In genomic region chr14:121165408-121166037, GRCm38 (mm10) we compare ENCODE assay signal across 9 mouse cellular contexts.
DNase-seq lines count a peak whose midpoint lies in the region; ATAC-seq and TF ChIP-seq lines count a peak whose summit lies in the region.
"Had no signal": no experiment of that assay in that cellular context is flagged by ENCODE, and none has a peak within 500 bp of the region (broad histone marks: within the 10 kb centered on the region; RNA-seq: fewer than 3 reads in every experiment).

No protein-coding gene starts in this region.

- no peak overlapping the region for H3K4me3 ChIP-seq in forebrain, embryonic 13.5 days
- no peak overlapping the region for H3K4me3 ChIP-seq in forebrain, embryonic 11.5 days (ENCODE audit: low read depth, low read length)
- H3K4me3 ChIP-seq in forebrain, postnatal 0 days (ENCODE audit: low read depth, low read length): no peak overlapping the region
- H3K4me3 ChIP-seq: liver, embryonic 15.5 days had no signal

- DNase-seq in forebrain, embryonic 11.5 days (ENCODE audit: low spot score): no peak
- DNase-seq in layer of hippocampus, adult 11-12 months (ENCODE audit: low spot score): peak; percentile 32
- no peak for DNase-seq in layer of hippocampus, postnatal 10 days (ENCODE audit: low spot score in 2 of 2)
- peak; percentile 20 for DNase-seq in T-cell, adult 2 months (ENCODE audit: low spot score)
- no peak for DNase-seq in forebrain, postnatal 0 days
- DNase-seq in MN1 (ENCODE audit: low spot score): no peak

- H3K27me3 ChIP-seq in forebrain, embryonic 13.5 days: no peaks in the 10 kb centered on the region
- no peaks in the 10 kb centered on the region for H3K27me3 ChIP-seq in forebrain, embryonic 11.5 days (ENCODE audit: control insufficient read depth, insufficient read depth, low read length)
- no peaks in the 10 kb centered on the region for H3K27me3 ChIP-seq in forebrain, postnatal 0 days (ENCODE audit: insufficient read depth, low read length)
- H3K27me3 ChIP-seq: liver, embryonic 15.5 days had no signal

- no peak for TF ChIP-seq CTCF in forebrain, postnatal 0 days (IDR thresholded peaks at IDR 0.05; ENCODE audit: low read depth)

- peaks cover 10% of the 10 kb centered on the region for H3K4me1 ChIP-seq in forebrain, embryonic 13.5 days
- H3K4me1 ChIP-seq in forebrain, embryonic 11.5 days (replicated peaks; ENCODE audit: control insufficient read depth, insufficient read depth, low read length): no peaks in the 10 kb centered on the region
- peaks cover 4% of the 10 kb centered on the region; the same call in 1 of the 2 replicates for H3K4me1 ChIP-seq in forebrain, postnatal 0 days (ENCODE audit: insufficient read depth)
- H3K4me1 ChIP-seq: liver, embryonic 15.5 days had no signal

- 0 out of 2 replicates have a peak overlapping the region, but pooled peaks have one; percentile 20 for H3K27ac ChIP-seq in forebrain, embryonic 13.5 days
- no peak overlapping the region for H3K27ac ChIP-seq in forebrain, embryonic 11.5 days (ENCODE audit: low read depth, low read length)
- H3K27ac ChIP-seq in forebrain, postnatal 0 days (ENCODE audit: low read depth, low read length): no peak overlapping the region
- H3K27ac ChIP-seq: liver, embryonic 15.5 days had no signal

- peak; percentile 42; the same call in 1 of the 2 replicates for ATAC-seq in forebrain, embryonic 13.5 days
- ATAC-seq in forebrain, embryonic 11.5 days (replicated peaks; ENCODE audit: low FRiP score): no peak
- ATAC-seq in forebrain, postnatal 0 days: peak; percentile 68
- no peak for ATAC-seq in erythroblast, adult 5-6 weeks (replicated peaks; ENCODE audit: low FRiP score, poor library complexity, severe bottlenecking)

- 57% methylated on average over 6 of the region's 6 CpGs for WGBS in forebrain, embryonic 13.5 days
- WGBS in forebrain, embryonic 11.5 days: 73% methylated on average over 6 of the region's 6 CpGs
- WGBS in forebrain, postnatal 0 days: 38% methylated on average over 6 of the region's 6 CpGs

- no peak overlapping the region for H3K4me2 ChIP-seq in forebrain, embryonic 13.5 days
- no peak overlapping the region for H3K4me2 ChIP-seq in forebrain, embryonic 11.5 days (ENCODE audit: low read depth, low read length, severe bottlenecking)
- H3K4me2 ChIP-seq in forebrain, postnatal 0 days (ENCODE audit: low read depth): no peak overlapping the region
- H3K4me2 ChIP-seq: liver, embryonic 15.5 days had no signal

- no peaks in the 10 kb centered on the region for H3K36me3 ChIP-seq in forebrain, embryonic 13.5 days (ENCODE audit: poor library complexity, severe bottlenecking)
- no peaks in the 10 kb centered on the region for H3K36me3 ChIP-seq in forebrain, embryonic 11.5 days (ENCODE audit: control insufficient read depth, insufficient read depth, low read length)
- H3K36me3 ChIP-seq in forebrain, postnatal 0 days (ENCODE audit: insufficient read depth): no peaks in the 10 kb centered on the region
- H3K36me3 ChIP-seq: liver, embryonic 15.5 days had no signal

- H3K9ac ChIP-seq in forebrain, embryonic 13.5 days: no peak overlapping the region
- H3K9ac ChIP-seq in forebrain, embryonic 11.5 days (ENCODE audit: low read length): no peak overlapping the region
- no peak overlapping the region for H3K9ac ChIP-seq in forebrain, postnatal 0 days
- H3K9ac ChIP-seq: liver, embryonic 15.5 days had no signal

- no peaks in the 10 kb centered on the region for H3K9me3 ChIP-seq in forebrain, embryonic 13.5 days (replicated peaks)
- no peaks in the 10 kb centered on the region for H3K9me3 ChIP-seq in forebrain, embryonic 11.5 days (ENCODE audit: control insufficient read depth, low read length)
- H3K9me3 ChIP-seq in forebrain, postnatal 0 days (ENCODE audit: low read length): no peaks in the 10 kb centered on the region
- H3K9me3 ChIP-seq: liver, embryonic 15.5 days had no signal

Comparison
In these comparisons a context has a peak if more than half of its experiments do, and no peak if none do; other contexts are left out.
1. ATAC-seq: peak in forebrain, embryonic 13.5 days (single experiment) and forebrain, postnatal 0 days (single experiment); none in forebrain, embryonic 11.5 days (single experiment) and erythroblast, adult 5-6 weeks (single experiment).
2. DNase-seq: peak in layer of hippocampus, adult 11-12 months (single experiment) and T-cell, adult 2 months (single experiment); none in forebrain, embryonic 11.5 days (single experiment), layer of hippocampus, postnatal 10 days (0 of 2), forebrain, postnatal 0 days (single experiment) and MN1 (single experiment).